Mouse (Mus musculus): ENCODE results near the gene Myl6b.

- TF ChIP-seq CTCF (conservative IDR thresholded peaks at IDR 0.05; ENCODE audit: low read length) (no peak), NANOG (IDR thresholded peaks at IDR 0.05; ENCODE audit: borderline replicate concordance, low read length) (no peak), POU5F1 (IDR thresholded peaks at IDR 0.05; ENCODE audit: borderline replicate concordance, low read length) (no peak)
Observed at GRCm38 (mm10) chr10:128491495-128491894, 7.0 kb downstream of the Myl6b start.
